31 mouse cellular contexts compared by ENCODE assay signal in genomic region chr9:115487175-115487760, GRCm38 (mm10).
DNase-seq lines count a peak whose midpoint lies in the region; ATAC-seq and TF ChIP-seq lines count a peak whose summit lies in the region.
"Had no signal": no experiment of that assay in that cellular context is flagged by ENCODE, and none has a peak within 500 bp of the region (broad histone marks: within the 10 kb centered on the region; RNA-seq: fewer than 3 reads in every experiment).

No protein-coding gene starts in this region.

- H3K4me2 ChIP-seq in forebrain, embryonic 16.5 days (ENCODE audit: low read length) = no peak overlapping the region
- H3K4me2 ChIP-seq: forebrain, embryonic 13.5 days; heart, embryonic 12.5 days; hindbrain, embryonic 13.5 days; kidney, embryonic 15.5 days; limb, embryonic 15.5 days; liver, embryonic 15.5 days; lung, embryonic 14.5 days; midbrain, embryonic 13.5 days; stomach, embryonic 15.5 days had no signal

- no peaks in the 10 kb centered on the region for H3K9me3 ChIP-seq in forebrain, embryonic 16.5 days (ENCODE audit: control insufficient read depth, low read length)
- H3K9me3 ChIP-seq: forebrain, embryonic 13.5 days; heart, embryonic 12.5 days; hindbrain, embryonic 13.5 days; kidney, embryonic 15.5 days; limb, embryonic 10.5 days; limb, embryonic 15.5 days; liver, embryonic 15.5 days; midbrain, embryonic 13.5 days; stomach, embryonic 15.5 days had no signal

- 0 out of 2 replicates have a peak, but pooled peaks have one; percentile 31 for ATAC-seq in granulocyte monocyte progenitor cell, adult 5-6 weeks (replicated peaks; ENCODE audit: poor library complexity, severe bottlenecking)
- 0 out of 2 replicates have a peak, but pooled peaks have one; percentile 11 for ATAC-seq in neutrophil, adult 5-6 weeks (ENCODE audit: extremely low read depth, insufficient number of reproducible peaks, low FRiP score, poor library complexity, severe bottlenecking)
- no peak for ATAC-seq in forebrain, embryonic 16.5 days
- ATAC-seq: forebrain, embryonic 13.5 days; midbrain, embryonic 13.5 days; Patski had no signal

- no peak overlapping the region for H3K9ac ChIP-seq in liver, adult 2 months (ENCODE audit: low read depth, low read length)
- no peak overlapping the region for H3K9ac ChIP-seq in forebrain, embryonic 16.5 days (replicated peaks; ENCODE audit: low read depth, low read length)
- H3K9ac ChIP-seq: forebrain, embryonic 13.5 days; heart, embryonic 12.5 days; hindbrain, embryonic 13.5 days; kidney, embryonic 15.5 days; limb, embryonic 15.5 days; liver, embryonic 15.5 days; lung, embryonic 14.5 days; midbrain, embryonic 13.5 days; stomach, embryonic 15.5 days had no signal

- 95% methylated on average over 5 of the region's 5 CpGs for WGBS in liver, adult 2 months
- 92% methylated on average over 5 of the region's 5 CpGs for WGBS in forebrain, embryonic 16.5 days

- no peaks in the 10 kb centered on the region for H3K27me3 ChIP-seq in liver, adult 2 months (ENCODE audit: control insufficient read depth, insufficient read depth, low read length)
- H3K27me3 ChIP-seq in forebrain, embryonic 16.5 days (replicated peaks; ENCODE audit: control insufficient read depth, insufficient read depth, low read length) = no peaks in the 10 kb centered on the region
- H3K27me3 ChIP-seq: forebrain, embryonic 13.5 days; hindbrain, embryonic 13.5 days; limb, embryonic 15.5 days; liver, embryonic 15.5 days; midbrain, embryonic 13.5 days; Patski; stomach, embryonic 15.5 days had no signal

- H3K79me2 ChIP-seq in liver, adult 2 months (ENCODE audit: control insufficient read depth, insufficient read depth, low read length) = no peaks in the 10 kb centered on the region

- H3K27ac ChIP-seq in liver, adult 2 months (replicated peaks; ENCODE audit: insufficient read depth, low read depth, low read length) = no peak overlapping the region
- H3K27ac ChIP-seq in forebrain, embryonic 16.5 days (ENCODE audit: low read length) = no peak overlapping the region
- H3K27ac ChIP-seq: forebrain, embryonic 13.5 days; heart, adult 2 months; hindbrain, embryonic 13.5 days; kidney, embryonic 15.5 days; limb, embryonic 10.5 days; limb, embryonic 15.5 days; liver, embryonic 15.5 days; midbrain, embryonic 13.5 days; stomach, embryonic 15.5 days had no signal

- no peaks in the 10 kb centered on the region for H3K4me1 ChIP-seq in liver, adult 2 months (ENCODE audit: control insufficient read depth, insufficient read depth, low read length)
- H3K4me1 ChIP-seq in forebrain, embryonic 16.5 days (replicated peaks; ENCODE audit: control insufficient read depth, insufficient read depth, low read length) = no peaks in the 10 kb centered on the region
- H3K4me1 ChIP-seq: forebrain, embryonic 13.5 days; heart, embryonic 12.5 days; hindbrain, embryonic 13.5 days; kidney, embryonic 15.5 days; limb, embryonic 15.5 days; liver, embryonic 15.5 days; midbrain, embryonic 13.5 days; stomach, embryonic 15.5 days had no signal

- no peak overlapping the region for H3K4me3 ChIP-seq in liver, adult 2 months (ENCODE audit: insufficient read depth, low read depth, low read length)
- H3K4me3 ChIP-seq in forebrain, embryonic 16.5 days (replicated peaks; ENCODE audit: low read length) = no peak overlapping the region
- H3K4me3 ChIP-seq: forebrain, embryonic 13.5 days; heart, adult 2 months; heart, embryonic 12.5 days; hindbrain, embryonic 13.5 days; kidney, embryonic 15.5 days; limb, embryonic 10.5 days; limb, embryonic 15.5 days; liver, embryonic 15.5 days; midbrain, embryonic 13.5 days; stomach, embryonic 15.5 days had no signal

- no peaks in the 10 kb centered on the region for H3K36me3 ChIP-seq in liver, adult 2 months (ENCODE audit: control insufficient read depth, insufficient read depth, low read length)
- no peaks in the 10 kb centered on the region for H3K36me3 ChIP-seq in forebrain, embryonic 16.5 days (ENCODE audit: control insufficient read depth, insufficient read depth)
- H3K36me3 ChIP-seq: heart, embryonic 12.5 days; hindbrain, embryonic 13.5 days; kidney, embryonic 15.5 days; limb, embryonic 10.5 days; limb, embryonic 15.5 days; liver, embryonic 15.5 days; midbrain, embryonic 13.5 days; stomach, embryonic 15.5 days had no signal

- no peak for TF ChIP-seq CTCF in liver, adult 2 months (IDR thresholded peaks at IDR 0.05; ENCODE audit: low read depth, low read length)

- DNase-seq in liver, adult 2 months (ENCODE audit: extremely low read depth, low read depth, low spot score) = peak; percentile 16
- DNase-seq in liver (no peak), adipocyte (ENCODE audit: low spot score) (no peak)
- peak; percentile 32 for DNase-seq in CD4-positive, CD25-positive, alpha-beta regulatory T cell, adult 2 months (ENCODE audit: low read depth, low spot score)
- DNase-seq in testis, postnatal 14 days (ENCODE audit: low spot score) = no peak
- DNase-seq: adrenal gland, postnatal 25 days; cerebellum, adult 2 months; cerebellum, postnatal 14 days; gastrocnemius, postnatal 14 days; heart, adult 2 months; heart, postnatal 4 days; kidney, adult 11 months; kidney, postnatal 25 days; lung, embryonic 14.5 days; lung, postnatal 14 days; retina, postnatal 1 day; right cerebral cortex, postnatal 25 days; thymus, postnatal 14 days had no signal

- no peak for TF ChIP-seq POLR2A in liver, adult 2 months (IDR thresholded peaks at IDR 0.05; ENCODE audit: extremely low read depth, insufficient read depth, low read length)

Comparison
In these comparisons a context has a peak if more than half of its experiments do, and no peak if none do; other contexts are left out.
1. DNase-seq: peak in liver, adult 2 months (single experiment) and CD4-positive, CD25-positive, alpha-beta regulatory T cell, adult 2 months (single experiment); none in liver (single experiment), testis, postnatal 14 days (single experiment) and adipocyte (single experiment).